Mouse (Mus musculus): ENCODE measurements at regions not wholly inside any gene's neighbourhood (a gene's known extent, or its start where the extent isn't known, plus 50 kb on each side); places are given as distances from the start of the nearest gene placed in this dataset.

GRCm38 (mm10) chr17:14571143-14571542 lies 122.9 kb downstream of the Thbs2 start:
- WGBS: 80% methylated on average over 7 of the region's 7 CpGs
- no peak overlapping the region for H3K9ac ChIP-seq
- H3K27ac ChIP-seq (ENCODE audit: poor library complexity, severe bottlenecking): no peak overlapping the region
- no peak overlapping the region for H3K4me3 ChIP-seq
- no peaks in the 10 kb centered on the region for H3K36me3 ChIP-seq
- H3K4me1 ChIP-seq (replicated peaks): peaks cover 7% of the 10 kb centered on the region
- ATAC-seq (ENCODE audit: insufficient number of reproducible peaks, low FRiP score): no peak
- H3K27me3 ChIP-seq (replicated peaks): no peaks in the 10 kb centered on the region
- H3K9me3 ChIP-seq (replicated peaks): no peaks in the 10 kb centered on the region
- H3K4me2 ChIP-seq: no peak overlapping the region

DNA sequence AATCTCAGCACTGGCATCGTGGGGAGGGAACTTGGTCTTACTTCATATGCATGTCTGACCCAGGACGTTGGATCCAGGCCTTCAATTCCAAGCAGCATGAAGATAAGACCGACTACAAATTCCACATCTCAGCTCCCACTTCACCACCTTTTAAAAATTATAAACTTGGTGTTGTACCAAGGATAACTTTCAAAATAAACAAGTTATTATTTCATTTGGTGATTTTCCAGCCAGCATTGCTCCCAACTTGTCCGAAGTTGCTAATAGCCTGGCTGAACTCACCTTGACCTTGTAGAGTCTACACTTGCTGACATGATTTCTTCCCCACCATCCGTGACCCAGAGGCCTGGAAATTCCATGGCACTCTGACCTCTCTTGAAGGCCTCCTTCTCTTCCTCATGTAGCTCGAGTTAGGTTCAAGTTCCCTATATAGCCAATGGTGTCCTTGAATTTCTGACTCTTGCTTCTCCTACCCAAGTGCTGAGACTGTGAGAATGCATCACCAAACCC lies 123.7 kb downstream of the Thbs2 start:
- 0 out of 2 replicates have a peak, but pooled peaks cover 3% of the 10 kb centered on the region for H3K4me1 ChIP-seq (replicated peaks)
- H3K9ac ChIP-seq: no peak overlapping the region
- no peaks in the 10 kb centered on the region for H3K36me3 ChIP-seq
- H3K4me2 ChIP-seq: no peak overlapping the region
- no peak for ATAC-seq (ENCODE audit: insufficient number of reproducible peaks, low FRiP score)
- H3K27ac ChIP-seq (ENCODE audit: poor library complexity, severe bottlenecking): no peak overlapping the region
- no peaks in the 10 kb centered on the region for H3K9me3 ChIP-seq (replicated peaks)
- H3K4me3 ChIP-seq: no peak overlapping the region
- 48% methylated on average over 6 of the region's 6 CpGs for WGBS
- no peaks in the 10 kb centered on the region for H3K27me3 ChIP-seq (replicated peaks)

GRCm38 (mm10) chr17:14562191-14562590 lies 131.8 kb downstream of the Thbs2 start:
- Histone ChIP-seq H3K9ac (no peak overlapping the region), H3K4me1 (replicated peaks) (no peaks in the 10 kb centered on the region), H3K36me3 (no peaks in the 10 kb centered on the region), H3K4me3 (no peak overlapping the region), H3K27ac (ENCODE audit: poor library complexity, severe bottlenecking) (no peak overlapping the region), H3K27me3 (replicated peaks) (0 out of 2 replicates have a peak, but pooled peaks cover 4% of the 10 kb centered on the region), H3K9me3 (replicated peaks) (no peaks in the 10 kb centered on the region), H3K4me2 (no peak overlapping the region)
- WGBS: 77% methylated on average over 6 of the region's 6 CpGs
- no peak for ATAC-seq (ENCODE audit: insufficient number of reproducible peaks, low FRiP score)

- Histone ChIP-seq H3K9me3 (replicated peaks) (no peaks in the 10 kb centered on the region), H3K4me1 (replicated peaks) (no peaks in the 10 kb centered on the region), H3K4me2 (no peak overlapping the region), H3K9ac (no peak overlapping the region), H3K27ac (ENCODE audit: poor library complexity, severe bottlenecking) (no peak overlapping the region), H3K4me3 (no peak overlapping the region), H3K27me3 (replicated peaks) (0 out of 2 replicates have a peak, but pooled peaks cover 3% of the 10 kb centered on the region), H3K36me3 (no peaks in the 10 kb centered on the region)
- ATAC-seq (ENCODE audit: insufficient number of reproducible peaks, low FRiP score): no peak
Observed at GRCm38 (mm10) chr17:14557214-14557613, 136.8 kb downstream of the Thbs2 start.

DNA sequence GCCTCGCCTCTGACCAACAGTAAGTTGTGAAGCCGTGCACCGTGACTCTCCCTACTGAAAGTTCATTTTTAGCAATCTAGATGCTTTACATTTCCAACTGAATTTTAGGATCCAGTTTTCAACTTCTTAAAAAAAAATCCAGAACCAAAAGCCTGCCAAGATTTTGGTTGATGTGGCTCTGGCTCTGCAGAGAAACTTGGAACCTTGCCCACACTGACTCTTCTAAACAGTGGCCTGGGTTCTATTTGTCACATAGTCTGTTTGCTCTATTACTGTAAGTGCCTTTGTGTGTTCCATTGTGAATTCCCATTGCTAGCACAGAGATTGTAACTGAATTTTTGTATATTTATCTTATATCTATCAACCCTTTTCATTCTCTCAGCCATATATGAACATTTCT lies 140.8 kb downstream of the Thbs2 start:
- 82% methylated on average over 3 of the region's 3 CpGs for WGBS
- no peaks in the 10 kb centered on the region for H3K27me3 ChIP-seq (replicated peaks)
- ATAC-seq (ENCODE audit: insufficient number of reproducible peaks, low FRiP score): no peak

DNA sequence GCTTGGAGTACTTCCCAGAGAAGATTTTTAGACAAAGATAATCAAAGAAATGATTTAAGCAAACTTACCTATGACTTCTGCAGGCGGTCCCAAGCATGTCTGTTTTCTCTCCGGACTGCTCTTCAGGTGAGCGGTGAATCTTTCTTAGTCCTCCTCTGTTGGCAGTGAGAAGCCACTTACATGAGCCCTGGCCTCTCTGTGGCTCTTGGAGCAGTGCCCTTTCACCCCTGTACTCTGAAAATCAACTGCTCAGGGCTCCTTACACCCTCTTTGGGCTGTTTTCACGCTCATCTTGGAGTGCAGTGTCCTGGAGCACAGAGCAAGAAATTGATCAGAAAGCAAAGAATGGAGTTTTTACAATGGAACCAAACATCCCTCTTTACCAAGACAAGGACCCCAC lies 142.0 kb downstream of the Thbs2 start:
- no peak for ATAC-seq (ENCODE audit: insufficient number of reproducible peaks, low FRiP score)
- Histone ChIP-seq H3K27me3 (replicated peaks) (no peaks in the 10 kb centered on the region), H3K27ac (ENCODE audit: poor library complexity, severe bottlenecking) (no peak overlapping the region), H3K9me3 (replicated peaks) (no peaks in the 10 kb centered on the region; the same call in 1 of the 2 replicates), H3K36me3 (no peaks in the 10 kb centered on the region), H3K9ac (no peak overlapping the region), H3K4me3 (no peak overlapping the region), H3K4me2 (no peak overlapping the region), H3K4me1 (replicated peaks) (no peaks in the 10 kb centered on the region)
- WGBS: 83% methylated on average over 4 of the region's 4 CpGs

More for the DNA sequence above, 140.8 kb downstream of the Thbs2 start:
- no peaks in the 10 kb centered on the region; the same call in 1 of the 2 replicates for H3K9me3 ChIP-seq (replicated peaks)
- H3K9ac ChIP-seq: no peak overlapping the region
- H3K36me3 ChIP-seq: no peaks in the 10 kb centered on the region
- no peak overlapping the region for H3K4me2 ChIP-seq
- no peaks in the 10 kb centered on the region for H3K4me1 ChIP-seq (replicated peaks)
- H3K27ac ChIP-seq (ENCODE audit: poor library complexity, severe bottlenecking): no peak overlapping the region
- no peak overlapping the region for H3K4me3 ChIP-seq

DNA sequence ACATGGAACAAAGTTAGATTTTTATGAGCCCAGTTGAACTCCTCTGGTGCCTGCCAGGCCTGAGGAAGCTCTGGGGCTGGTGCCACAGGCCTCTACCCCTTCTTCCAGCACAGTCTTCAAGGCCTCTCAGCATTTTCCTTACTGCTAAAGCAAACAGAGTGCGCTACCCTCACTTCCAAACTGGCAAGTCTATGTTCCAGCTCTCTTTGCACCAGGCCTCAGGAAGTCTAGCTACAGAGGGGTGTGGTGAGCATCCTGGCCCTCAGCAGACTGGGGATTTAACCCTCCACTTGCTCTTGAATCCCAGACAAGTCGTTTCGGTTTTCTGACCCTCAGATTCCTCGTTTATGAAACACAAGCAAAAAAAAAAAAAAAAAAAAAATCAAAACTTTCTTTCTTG lies 142.4 kb downstream of the Thbs2 start:
- H3K27me3 ChIP-seq (replicated peaks): no peaks in the 10 kb centered on the region
- H3K36me3 ChIP-seq: no peaks in the 10 kb centered on the region
- WGBS: 66% methylated on average over 4 of the region's 4 CpGs
- no peaks in the 10 kb centered on the region for H3K4me1 ChIP-seq (replicated peaks)
- H3K4me2 ChIP-seq: no peak overlapping the region
- H3K4me3 ChIP-seq: no peak overlapping the region
- no peak overlapping the region for H3K27ac ChIP-seq (ENCODE audit: poor library complexity, severe bottlenecking)
- H3K9me3 ChIP-seq (replicated peaks): no peaks in the 10 kb centered on the region; the same call in 1 of the 2 replicates
- no peak for ATAC-seq (ENCODE audit: insufficient number of reproducible peaks, low FRiP score)
- H3K9ac ChIP-seq: no peak overlapping the region

DNA sequence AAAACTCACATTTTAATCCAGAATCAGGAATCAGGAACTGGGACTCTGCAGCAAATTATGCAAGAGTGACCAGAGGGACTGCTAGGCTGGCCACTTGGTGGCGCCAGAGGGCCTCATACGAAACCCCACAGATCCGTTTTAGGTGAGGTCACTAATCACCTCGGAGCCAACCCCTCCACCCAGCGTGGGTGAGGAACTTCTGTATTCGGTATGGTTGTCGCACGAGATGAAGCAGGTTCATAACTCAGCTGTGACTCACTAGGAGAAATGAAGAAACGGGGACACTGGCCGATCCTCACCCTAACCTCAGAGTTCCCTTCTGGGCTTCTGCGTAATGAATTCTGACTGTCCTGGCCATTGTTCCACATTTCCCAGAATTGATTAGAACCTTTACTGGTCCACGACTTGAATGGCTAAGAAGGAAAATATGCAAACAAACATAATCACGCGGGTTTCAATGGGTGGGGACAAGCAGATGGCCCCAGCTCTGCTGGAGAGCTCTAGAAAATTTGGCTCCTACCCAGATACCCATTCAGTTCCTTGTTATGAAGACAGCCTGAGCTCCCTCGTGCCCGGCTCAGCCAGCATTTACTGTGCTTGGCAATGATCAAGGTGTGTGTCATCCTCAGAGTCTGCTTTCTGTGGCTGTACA lies 148.1 kb downstream of the Thbs2 start:
- H3K27ac ChIP-seq (ENCODE audit: poor library complexity, severe bottlenecking): no peak overlapping the region
- no peaks in the 10 kb centered on the region for H3K36me3 ChIP-seq
- no peak for ATAC-seq (ENCODE audit: insufficient number of reproducible peaks, low FRiP score)
- H3K4me2 ChIP-seq: peak overlapping the region; percentile 35; the same call in 1 of the 2 replicates
- H3K9me3 ChIP-seq (replicated peaks): no peaks in the 10 kb centered on the region; the same call in 1 of the 2 replicates
- no peaks in the 10 kb centered on the region for H3K27me3 ChIP-seq (replicated peaks)
- H3K4me3 ChIP-seq: no peak overlapping the region
- 29% methylated on average over 16 of the region's 16 CpGs for WGBS
- no peaks in the 10 kb centered on the region for H3K4me1 ChIP-seq (replicated peaks)
- no peak overlapping the region for H3K9ac ChIP-seq

DNA sequence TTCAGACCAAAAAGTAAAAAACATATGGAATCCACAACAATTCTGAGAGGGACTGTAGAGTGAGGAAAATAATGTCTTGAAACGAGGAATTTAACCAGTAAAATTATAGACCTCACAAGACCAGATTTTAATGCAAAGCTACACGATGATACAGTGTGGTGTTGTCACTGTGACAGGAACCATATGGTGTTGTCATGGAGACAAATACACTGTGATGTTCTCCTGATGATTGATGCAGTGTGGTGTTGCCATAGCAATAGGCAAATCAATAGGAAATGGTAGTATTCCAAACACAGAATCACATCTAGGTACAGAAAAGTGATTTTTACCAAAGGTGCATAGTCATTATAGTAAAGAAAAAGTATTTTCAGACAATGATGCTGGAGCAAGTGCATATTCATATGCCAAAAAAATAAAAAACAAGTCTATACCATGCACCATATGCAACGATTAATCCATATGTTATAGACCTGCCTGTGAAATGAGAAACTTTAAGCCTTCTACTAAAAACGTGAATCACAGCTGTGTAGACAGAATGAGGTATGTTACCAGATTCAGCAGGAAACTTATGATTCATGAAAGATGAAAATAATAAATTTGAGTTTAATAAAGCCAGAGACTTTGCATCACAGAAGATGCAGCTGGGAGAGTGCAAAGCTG lies 149.6 kb downstream of the Thbs2 start:
- H3K27ac ChIP-seq (ENCODE audit: poor library complexity, severe bottlenecking): no peak overlapping the region
- H3K9me3 ChIP-seq (replicated peaks): no peaks in the 10 kb centered on the region; the same call in 1 of the 2 replicates
- no peaks in the 10 kb centered on the region for H3K36me3 ChIP-seq
- no peak overlapping the region for H3K4me2 ChIP-seq
- no peak overlapping the region for H3K4me3 ChIP-seq
- no peak for ATAC-seq (ENCODE audit: insufficient number of reproducible peaks, low FRiP score)
- no peak overlapping the region for H3K9ac ChIP-seq
- 45% methylated on average over 4 of the region's 4 CpGs for WGBS
- no peaks in the 10 kb centered on the region for H3K27me3 ChIP-seq (replicated peaks)
- H3K4me1 ChIP-seq (replicated peaks): no peaks in the 10 kb centered on the region

DNA sequence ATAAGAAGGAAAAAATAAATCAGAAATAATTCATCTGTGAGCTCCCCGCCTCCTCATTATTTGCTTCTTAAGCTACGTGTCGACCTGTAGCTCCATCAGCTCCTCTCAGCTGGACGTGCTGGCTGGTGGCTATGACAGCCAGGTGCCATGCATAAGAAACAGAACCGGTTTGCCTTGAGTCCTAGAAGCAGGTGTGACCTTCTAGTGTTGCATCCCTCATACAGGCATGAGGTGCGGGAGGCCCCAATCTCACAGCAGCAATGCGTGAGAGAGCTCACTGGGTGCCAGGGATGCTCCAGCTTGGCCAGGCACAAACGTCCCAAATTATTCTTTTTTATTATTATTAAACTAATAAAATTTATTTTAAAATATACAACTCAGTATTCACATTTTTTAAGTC lies 153.0 kb downstream of the Thbs2 start:
- 60% methylated on average over 8 of the region's 8 CpGs for WGBS
- no peaks in the 10 kb centered on the region for H3K36me3 ChIP-seq
- ATAC-seq (ENCODE audit: insufficient number of reproducible peaks, low FRiP score): no peak
- no peaks in the 10 kb centered on the region for H3K4me1 ChIP-seq (replicated peaks)
- no peak overlapping the region for H3K4me3 ChIP-seq
- no peak overlapping the region for H3K27ac ChIP-seq (ENCODE audit: poor library complexity, severe bottlenecking)
- H3K27me3 ChIP-seq (replicated peaks): no peaks in the 10 kb centered on the region
- H3K9me3 ChIP-seq (replicated peaks): no peaks in the 10 kb centered on the region
- H3K9ac ChIP-seq: no peak overlapping the region
- no peak overlapping the region for H3K4me2 ChIP-seq

- no peaks in the 10 kb centered on the region for H3K4me1 ChIP-seq (replicated peaks)
- no peak overlapping the region; the same call in 1 of the 2 replicates for H3K27ac ChIP-seq (ENCODE audit: poor library complexity, severe bottlenecking)
- H3K4me2 ChIP-seq: no peak overlapping the region
- H3K36me3 ChIP-seq: no peaks in the 10 kb centered on the region
- H3K9me3 ChIP-seq (replicated peaks): no peaks in the 10 kb centered on the region
- WGBS: 39% methylated on average over 5 of the region's 5 CpGs
- no peaks in the 10 kb centered on the region for H3K27me3 ChIP-seq (replicated peaks)
- no peak overlapping the region for H3K9ac ChIP-seq
- ATAC-seq (ENCODE audit: insufficient number of reproducible peaks, low FRiP score): peak; percentile 64; the same call in 1 of the 2 replicates
- H3K4me3 ChIP-seq: no peak overlapping the region
Observed at GRCm38 (mm10) chr17:14540269-14540975, 153.6 kb downstream of the Thbs2 start.
